Mouse (Mus musculus) left cerebral cortex, adult 8-10 months (tissue): ENCODE measurements at regions not wholly inside any gene's neighbourhood (a gene's known extent, or its start where the extent isn't known, plus 50 kb on each side); places are given as distances from the start of the nearest gene placed in this dataset.

Source experiments
- DNase-seq, 2 experiments: peaks; one replicate each; pipeline ENCODE4 v3.0.0; 2022; ENCODE audit warnings: low spot score in 2 of 2

DNA sequence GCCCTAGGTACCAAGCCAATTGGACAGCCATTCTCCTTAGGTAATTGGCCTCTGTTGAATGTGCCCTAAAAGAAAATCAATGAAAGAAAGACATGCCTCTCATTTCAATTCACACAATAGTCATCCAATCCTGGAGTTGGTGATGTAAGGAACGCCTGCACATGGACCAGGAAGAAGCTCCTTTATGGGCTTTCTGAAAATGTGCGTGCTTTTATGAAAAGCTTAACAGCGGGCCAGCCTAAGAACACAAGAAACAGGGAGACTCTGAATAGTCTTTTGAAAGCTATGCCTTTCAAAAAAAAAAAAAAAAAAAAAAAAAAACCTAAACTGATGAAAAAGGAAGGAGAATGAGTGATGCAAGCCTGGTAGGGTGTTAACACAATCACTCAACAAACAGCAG is 183.1 kb downstream of the Pcdh19 start:
- no peak for DNase-seq

DNA sequence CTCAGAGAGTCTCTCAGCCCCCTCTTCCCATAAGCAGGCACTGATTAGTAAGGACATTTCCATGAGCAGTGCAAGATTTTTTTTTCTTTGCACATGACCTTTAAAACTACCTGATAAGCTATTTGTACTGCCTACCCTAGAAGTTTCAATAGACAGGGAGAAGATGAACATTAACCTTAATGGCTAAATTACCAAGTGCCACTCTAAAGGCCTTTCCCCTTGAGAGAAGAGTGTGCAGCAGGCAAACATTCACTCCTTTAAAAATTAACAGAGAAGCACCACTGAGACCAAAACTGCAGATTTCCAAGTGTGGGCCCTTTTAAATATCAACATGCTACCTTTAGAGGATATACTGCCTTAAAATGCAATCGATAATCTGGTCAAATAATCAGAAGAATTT is 226.9 kb downstream of the Pcdh19 start:
- DNase-seq: no peak

DNA sequence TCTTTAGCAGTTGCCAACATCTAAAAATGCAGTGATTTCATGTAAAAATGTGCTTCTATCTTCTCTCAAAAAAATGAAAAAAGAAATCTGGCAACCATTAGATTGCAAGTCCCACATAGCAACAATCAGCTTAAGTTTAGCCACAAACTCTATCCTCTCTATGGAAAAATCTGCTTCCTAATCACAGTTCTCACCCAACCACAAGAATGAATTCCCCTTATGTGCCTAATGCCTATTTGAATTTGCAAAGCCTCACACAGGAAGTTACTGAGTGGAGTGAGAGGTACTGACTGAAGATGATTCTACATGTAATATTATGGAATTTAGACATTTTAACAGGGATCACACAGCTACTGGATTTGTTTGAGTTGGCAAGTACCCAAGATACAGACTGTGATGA is 241.4 kb downstream of the Pcdh19 start:
- DNase-seq: no peak

DNA sequence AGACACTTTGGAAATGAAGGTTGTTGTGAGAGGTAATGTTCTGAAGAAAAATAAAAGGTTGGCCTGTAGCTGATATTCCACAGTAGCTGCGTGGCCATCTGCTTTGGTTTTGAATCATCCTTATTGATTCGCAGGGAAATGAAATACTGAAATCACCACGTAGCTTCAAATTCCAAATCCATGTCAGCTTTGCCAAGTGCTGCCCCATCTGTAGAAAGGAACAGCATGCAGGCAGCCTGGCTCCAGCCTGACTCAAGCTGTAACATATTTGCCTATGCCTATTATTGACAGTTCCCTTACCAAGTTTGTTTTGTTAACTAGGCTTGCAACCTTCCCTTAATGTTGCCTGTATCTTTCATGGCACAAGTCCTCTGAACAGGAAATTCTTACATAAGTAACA is 286.3 kb downstream of the Pcdh19 start:
- DNase-seq: peak in 1 of 2 experiments; percentile 5

DNA sequence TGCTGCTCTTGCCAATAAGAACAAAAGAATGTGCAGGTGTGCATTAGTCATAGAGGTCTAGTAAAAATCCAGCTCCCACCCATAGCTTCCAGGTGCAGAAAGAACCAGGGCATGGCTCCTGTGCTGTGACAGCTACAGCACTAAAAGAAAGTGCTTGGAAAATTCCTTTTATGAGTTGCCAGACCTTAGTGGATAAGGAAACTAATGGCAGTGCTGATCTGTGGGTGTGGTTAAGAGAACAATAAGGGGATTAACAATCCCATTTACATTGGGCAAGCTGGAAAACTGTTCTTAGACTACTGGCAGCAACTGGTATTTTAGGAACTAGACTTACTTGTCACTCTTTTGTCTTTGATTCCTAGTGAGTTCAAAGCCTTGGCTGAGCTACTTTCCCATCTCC is 301.0 kb downstream of the Pcdh19 start:
- no peak for DNase-seq

DNA sequence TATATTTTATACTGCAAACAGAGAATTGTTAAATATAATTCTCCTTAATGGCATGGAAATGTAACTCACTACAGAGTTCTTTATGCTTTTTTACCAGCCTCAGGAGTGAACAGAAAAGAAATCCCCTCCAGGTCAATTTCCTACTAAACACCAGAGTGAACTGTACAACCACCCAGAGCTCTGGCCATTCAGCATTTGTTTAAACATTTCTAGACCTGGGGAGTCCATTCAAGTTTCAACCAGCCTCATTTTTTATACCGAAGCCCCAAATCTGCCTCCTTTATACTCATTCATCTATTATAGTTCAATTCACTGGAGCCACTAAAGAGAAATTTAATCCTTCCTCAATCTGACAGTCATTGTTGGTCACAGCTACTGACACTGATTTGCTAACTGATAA is 314.8 kb downstream of the Pcdh19 start:
- no peak for DNase-seq

DNA sequence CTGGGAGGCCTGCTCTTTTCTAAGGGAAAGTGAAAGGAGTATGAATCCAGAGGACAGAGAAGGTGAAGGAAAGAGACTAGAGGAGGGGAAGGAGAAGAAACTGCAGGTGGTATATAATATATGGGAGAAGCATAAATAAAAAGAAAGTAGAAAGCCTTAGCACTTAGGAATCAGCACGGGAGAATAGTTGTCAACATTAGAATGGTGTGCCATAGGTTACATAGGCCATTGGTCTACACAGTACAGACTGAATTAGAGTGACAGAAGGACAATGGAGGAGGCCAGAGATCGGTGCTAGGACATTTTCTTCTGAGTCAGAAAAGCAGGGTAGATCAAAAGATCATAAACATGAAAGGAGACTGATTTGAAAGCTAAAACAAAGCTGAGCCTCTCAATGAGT is 315.7 kb downstream of the Pcdh19 start:
- DNase-seq: no peak

DNA sequence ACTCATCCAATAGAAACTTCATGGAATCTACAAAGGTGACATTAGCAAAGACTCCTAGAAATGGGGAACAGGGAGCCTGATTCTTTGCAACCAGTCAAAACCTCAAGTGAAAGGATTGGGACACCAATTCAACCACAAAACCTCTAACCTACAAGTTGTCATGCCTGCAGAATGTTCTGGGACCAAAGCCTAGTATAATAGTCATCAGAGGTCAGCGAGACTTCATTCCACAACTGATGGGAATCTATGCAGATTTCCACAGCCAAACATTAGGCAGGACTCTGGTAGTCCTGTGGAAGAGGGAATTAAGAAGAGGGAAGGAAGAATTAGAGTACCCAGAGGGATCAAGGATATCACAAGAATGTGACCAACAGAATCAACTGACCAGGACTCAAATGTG is 316.4 kb downstream of the Pcdh19 start:
- no peak for DNase-seq

DNA sequence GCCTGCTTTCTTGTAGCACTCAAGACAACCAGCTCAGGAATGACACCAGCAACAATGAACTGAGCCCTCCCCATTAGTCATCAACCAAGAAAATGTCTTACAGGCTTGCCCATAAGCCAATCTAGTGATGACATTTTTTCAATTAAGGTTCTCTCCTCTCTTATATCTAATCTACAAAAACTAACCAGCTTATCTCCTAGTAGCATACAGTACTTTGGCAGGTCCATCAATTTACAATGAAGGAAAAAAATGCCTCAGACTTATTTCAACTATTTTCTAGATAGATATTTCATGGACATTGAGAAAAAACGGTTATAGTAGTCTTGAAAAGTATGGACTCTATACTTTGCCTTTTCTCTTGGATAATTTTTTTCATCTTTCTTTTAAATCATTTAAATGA is 328.0 kb downstream of the Pcdh19 start:
- no peak for DNase-seq
